Mouse (Mus musculus) adipose tissue, adult 10 weeks (tissue): ENCODE results near the gene Wdr38. TPM values are rescaled to one million over a fixed set of nuclear protein-coding genes. Genes with fewer than 3 reads are reported as not detected.

Experiments
- polyA plus RNA-seq: library from polyadenylated mRNA; stranded (reverse); fragments of 350-450 nt; fragmentation: Illumina TruSeq; extraction: RNeasy Lipid Tissue Mini Kit (QIAGEN cat#74804); gene quantifications from one replicate; pipeline ENCODE4 v1.2.3, GENCODE M21; 2014; ENCODE audit warnings: low read depth, low replicate concordance

Gene Wdr38
- 2.7 TPM for polyA plus RNA-seq

DNA sequence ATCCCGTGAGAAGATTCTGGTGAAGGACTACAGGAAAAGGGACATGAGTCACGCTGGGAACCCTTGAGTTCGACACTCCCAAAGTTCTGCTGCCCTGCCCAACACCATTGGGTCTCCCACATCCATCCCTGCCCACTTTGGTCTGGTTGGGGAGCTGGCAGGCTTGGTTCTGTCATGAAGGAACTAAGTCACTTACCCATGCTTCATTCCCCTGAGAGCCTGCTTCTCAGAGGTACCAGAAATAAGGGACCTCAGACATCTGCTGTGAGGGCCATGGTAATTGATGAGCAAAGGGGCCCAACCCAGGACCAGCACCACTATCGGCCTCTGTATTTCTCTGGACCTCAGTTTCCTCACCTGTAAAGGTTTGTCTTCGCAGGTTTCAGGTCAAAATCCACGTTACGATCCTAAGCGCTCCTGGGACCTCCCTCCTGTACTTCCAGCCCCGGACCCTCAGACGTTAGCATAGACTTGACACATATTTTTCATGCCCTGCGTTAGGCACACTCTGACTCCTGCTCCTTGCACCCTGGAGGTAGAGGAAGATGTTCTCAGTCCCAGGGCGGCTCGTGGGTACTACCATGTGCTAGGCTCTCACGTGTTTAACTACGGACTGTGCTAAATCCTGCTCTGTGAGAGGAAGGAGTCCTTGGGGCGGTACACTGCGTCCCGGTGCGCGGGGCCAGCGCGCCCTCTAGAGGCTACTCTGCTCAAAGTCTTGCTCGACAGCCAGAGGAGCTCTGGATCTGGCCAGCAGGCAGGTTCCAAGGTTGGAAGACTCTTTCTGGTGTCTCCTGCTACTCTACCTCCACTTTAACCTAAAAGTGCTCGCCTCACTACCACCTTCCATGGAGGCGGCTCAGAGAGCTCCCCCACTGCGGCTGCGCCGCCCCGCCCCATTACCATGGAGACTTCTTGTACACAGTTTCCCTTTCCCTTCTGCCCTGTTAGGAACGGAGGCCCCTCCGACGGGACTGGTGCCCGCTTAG lies at the start of gene Wdr38:
TSS of gene Wdr38 (plus strand) at position 91 of the 989 bp plus-strand sequence.

GRCm38 (mm10) chr2:39004880-39005435 lies 7.7 kb downstream of the Wdr38 start, which contains the start of gene Arpc5l:
Arpc5l (plus strand) TSS chr2:39005348.

DNA sequence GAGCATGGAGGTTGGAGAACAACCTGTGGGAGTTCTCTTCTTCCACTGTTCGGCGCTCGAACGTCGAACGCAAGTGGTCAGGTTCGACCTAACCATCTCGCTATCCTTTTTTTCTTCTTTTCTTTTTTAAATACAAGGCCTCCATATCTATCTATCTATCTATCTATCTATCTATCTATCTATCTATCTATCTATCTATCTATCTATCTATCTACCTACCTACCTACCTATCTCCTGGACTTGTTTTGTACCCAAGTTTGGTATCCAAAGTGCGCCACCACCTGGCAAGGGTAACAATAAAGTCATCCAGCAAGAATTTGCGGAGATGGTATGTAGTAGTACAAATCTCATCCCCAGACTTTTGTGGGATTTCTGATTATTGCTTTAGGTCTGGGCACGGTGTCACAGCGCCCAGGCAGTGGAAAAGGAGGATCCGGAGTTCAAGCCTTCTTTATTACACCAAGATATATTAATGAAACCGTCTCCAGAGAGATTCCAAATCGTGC lies 8.4 kb downstream of the Wdr38 start, which contains the start of gene Rpl35:
TSS of gene Rpl35 (minus strand) at position 51 of the 506 bp plus-strand sequence.

Other genes starting within 250 kb of the Wdr38 start
- gene Nr6a1, start 69.8 kb upstream of the Wdr38 start, polyA plus RNA-seq = 5.2 TPM
- gene Olfml2a, start 65.5 kb upstream of the Wdr38 start, polyA plus RNA-seq = 3.4 TPM
- 96.9 TPM for gene Arpc5l, start 7.9 kb downstream of the Wdr38 start, polyA plus RNA-seq
- 480 TPM for gene Rpl35, start 8.1 kb downstream of the Wdr38 start, polyA plus RNA-seq
- gene Golga1, start 68.1 kb downstream of the Wdr38 start, polyA plus RNA-seq = 26.6 TPM
- gene Scai, start 193.3 kb downstream of the Wdr38 start, polyA plus RNA-seq = 6.4 TPM
- 52.5 TPM for gene Ppp6c, start 229.0 kb downstream of the Wdr38 start, polyA plus RNA-seq